Mouse (Mus musculus) hematopoietic stem cell, adult 5-6 weeks (primary cell): ENCODE results near the gene Akr1b10. TPM values are rescaled to one million over a fixed set of nuclear protein-coding genes. Genes with fewer than 3 reads are reported as not detected.
"Not testable (repeated sequence)": the region's sequence is repeated elsewhere in the genome, so short reads cannot be mapped to it uniquely, and the experiment has no call there.

Experiments
- ATAC-seq, 2 experiments: fragments of 125-278 bp in 1 of 2; replicated peaks in 1 of 2; 2 replicates each; pipeline ENCODE4 v1.8.0; 2016 to 2017; ENCODE audit warnings: inconsistent platforms in 2 of 2, mild to moderate bottlenecking in 2 of 2, moderate number of reproducible peaks in 2 of 2, low read depth in 1 of 2, moderate TSS enrichment in 1 of 2; ENCODE audit not compliant: low FRiP score in 2 of 2, poor library complexity in 2 of 2, severe bottlenecking in 2 of 2, insufficient read depth in 1 of 2, low TSS enrichment in 1 of 2
- total RNA-seq: library from RNA; stranded (forward); fragments of 172-1452, 232-1000 nt; gene quantifications from 2 replicates; pipeline ENCODE4 v1.2.3, GENCODE M21; 2017

The Akr1b10 gene
- total RNA-seq = 40.2 and 53.3 TPM in 2 replicates

DNA sequence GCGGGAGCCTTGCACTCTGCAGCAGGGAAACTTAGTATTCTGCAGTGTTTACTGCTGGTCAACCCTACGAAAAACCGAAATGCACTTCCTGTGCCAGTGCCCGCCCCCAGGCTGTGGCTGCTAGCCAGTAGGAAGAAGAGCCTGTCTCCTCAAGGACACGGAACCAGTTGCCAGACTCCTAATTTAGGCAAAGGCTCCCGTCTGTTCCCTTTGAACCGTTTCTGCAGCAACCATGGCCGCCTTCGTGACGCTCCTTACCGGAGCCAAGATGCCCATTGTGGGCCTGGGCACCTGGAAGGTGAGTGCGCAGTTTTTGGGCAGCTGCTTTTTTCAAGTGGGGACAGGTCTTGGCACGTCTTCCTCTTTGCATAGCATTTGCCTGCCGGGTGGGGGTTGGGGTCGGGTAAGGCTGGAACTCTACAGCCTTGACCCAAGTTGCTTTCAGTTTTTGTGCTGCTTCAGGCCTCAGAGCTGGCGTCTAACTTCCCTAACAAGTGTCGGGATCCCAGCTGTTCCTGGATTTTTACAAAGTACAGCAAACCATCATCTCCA is at the start of gene Akr1b10:
Gene Akr1b10 (plus strand): TSS at position 109 of the 552 bp plus-strand sequence.
- ATAC-seq = peak; percentile 88 to 90

DNA sequence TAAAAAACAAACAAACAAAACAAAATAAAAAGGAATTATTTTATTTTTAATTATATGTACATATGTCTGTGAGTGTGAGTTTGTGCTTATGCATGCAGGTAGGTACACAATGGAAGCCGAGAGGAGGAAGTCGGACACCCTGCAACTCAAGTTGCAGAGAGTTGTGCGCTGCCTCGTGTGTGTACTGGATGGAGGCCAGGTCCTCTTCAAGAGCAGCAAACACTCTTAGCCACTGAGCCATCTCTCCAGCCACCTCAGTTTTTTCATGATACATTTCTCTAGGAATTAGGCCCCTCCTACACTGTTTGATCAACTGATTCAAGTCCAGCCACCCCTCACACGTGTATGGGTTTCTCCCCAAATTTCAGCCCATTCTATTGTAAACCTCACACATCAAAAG is 49.3 kb upstream of the Akr1b10 start:
- no peak for ATAC-seq

DNA sequence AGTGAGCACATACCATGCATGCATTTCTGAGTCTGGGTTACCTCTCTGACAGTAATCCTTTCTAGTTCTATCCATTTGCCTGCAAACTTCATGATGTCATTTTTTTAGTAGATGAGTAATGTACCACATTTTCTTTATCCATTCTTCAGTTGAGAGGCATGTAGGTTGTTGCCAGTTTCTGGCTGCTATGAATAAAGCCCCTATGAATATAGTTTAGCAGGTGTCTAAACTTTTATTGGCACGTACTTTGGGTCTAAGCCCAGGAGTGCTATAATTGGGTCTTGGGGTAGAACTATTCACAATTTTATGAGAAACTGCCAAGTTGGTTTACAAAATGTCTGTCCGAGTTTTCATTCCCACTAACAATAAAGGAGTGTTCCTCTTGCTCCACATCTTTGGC is 46.2 kb upstream of the Akr1b10 start:
- no peak for ATAC-seq

DNA sequence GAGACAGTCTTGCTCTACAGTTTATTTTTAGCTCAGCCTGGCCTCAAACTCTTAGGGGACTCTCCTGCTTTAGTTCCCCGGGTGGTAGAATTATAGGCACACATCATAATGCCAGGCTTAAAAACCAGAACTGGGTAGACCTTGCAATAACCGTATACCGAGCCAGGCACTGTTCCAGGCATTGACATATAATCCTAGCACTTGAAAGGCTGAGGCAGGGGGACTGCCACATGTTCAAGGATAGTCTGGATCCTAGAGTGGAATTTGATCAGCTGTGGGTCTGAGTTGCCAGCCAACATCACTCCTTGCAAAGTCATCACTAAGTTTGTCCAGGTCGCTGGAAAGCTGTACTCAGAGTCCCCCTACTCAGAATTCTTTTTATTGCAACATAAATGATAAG is 42.0 kb upstream of the Akr1b10 start:
- ATAC-seq = no peak

DNA sequence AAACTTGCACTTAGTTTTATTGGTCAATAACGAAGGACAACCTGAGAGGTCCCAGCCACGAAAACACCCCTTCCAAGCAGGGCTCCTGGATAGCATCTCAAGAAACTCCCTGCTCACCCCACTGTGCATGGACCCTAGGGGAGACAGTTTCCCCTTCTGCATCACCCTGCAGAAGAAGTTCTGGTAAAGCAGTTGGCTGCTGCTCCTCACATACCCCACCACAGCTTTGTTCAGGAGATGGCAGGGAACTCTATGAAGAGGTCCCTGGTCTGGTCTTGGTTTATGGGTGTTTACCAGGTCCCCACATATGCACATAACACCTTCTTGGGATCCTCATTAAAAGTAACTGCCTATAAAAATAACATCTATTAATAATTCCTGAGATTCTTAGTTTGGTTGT is 41.5 kb upstream of the Akr1b10 start:
- no peak for ATAC-seq

DNA sequence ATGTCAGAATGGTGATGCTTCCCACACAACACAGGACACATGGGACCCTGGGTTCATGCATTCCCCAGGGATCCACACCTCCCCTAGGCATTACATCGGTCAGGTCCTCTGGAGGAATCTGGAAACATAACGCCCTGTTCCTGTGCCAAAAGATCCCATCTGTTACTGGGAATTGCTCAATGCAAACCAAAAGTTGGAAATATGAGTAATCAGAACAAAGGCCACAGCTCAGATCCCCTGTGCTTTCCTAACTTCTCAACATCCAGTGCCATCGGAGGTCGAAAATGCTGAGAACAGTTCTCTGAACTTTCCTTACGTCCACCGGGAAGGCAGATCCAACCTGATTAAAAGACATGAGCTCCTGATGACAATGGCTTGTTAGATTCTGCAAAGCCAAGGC is 40.6 kb upstream of the Akr1b10 start:
- ATAC-seq = no peak

DNA sequence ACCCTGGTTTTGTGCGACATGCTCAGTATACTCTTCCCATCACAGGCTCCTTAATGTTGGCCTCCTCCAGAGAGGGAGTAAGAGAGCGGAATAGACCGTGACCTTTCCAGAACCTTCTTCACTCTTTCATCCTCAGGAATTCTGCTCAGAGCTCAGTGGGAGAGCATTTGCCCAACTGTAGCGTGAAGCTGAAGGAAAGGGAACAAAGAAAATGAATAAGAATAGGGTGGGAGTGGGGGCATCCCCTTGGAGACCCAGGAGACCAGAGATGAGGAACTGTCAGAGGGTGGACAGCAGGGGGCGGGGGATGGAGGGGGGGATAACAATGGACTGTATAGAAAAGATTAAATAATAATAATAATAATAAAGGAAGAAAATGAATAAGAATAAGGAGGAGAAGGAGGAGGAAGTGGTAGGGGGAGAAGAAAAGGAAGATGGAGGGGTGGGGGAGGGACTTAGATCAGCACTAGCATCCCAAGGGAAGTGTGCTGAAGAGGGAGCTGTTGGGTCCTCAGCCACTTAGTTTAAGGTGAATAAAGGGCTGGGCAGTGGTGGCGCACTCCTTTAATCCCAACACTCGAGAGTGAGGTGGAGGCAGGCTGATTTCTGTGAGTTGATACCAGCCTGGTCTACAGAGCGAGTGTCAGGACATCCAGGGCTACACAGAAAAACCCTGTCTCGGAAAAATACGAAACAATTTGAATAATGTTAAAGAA is 39.7 kb upstream of the Akr1b10 start:
- ATAC-seq = no peak

DNA sequence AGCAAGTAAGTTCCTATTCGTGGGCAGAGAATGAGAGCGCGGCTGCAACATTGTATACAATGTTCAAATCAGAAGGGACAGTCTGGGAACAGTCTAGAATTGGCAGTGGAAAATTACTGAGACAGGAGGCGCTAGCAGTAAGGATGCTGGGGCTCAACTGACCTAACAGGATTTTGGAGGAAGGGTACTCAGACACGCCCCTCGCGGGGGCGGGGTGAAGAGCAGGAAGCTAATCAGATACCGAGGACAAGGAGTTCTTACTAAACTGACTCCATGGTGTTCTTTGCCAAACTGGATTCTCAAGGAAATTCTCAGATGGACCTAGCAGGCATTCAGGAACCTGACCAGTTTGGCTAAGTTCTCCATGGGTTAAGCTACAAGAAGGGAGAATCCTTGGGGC is 39.1 kb upstream of the Akr1b10 start:
- no peak for ATAC-seq

DNA sequence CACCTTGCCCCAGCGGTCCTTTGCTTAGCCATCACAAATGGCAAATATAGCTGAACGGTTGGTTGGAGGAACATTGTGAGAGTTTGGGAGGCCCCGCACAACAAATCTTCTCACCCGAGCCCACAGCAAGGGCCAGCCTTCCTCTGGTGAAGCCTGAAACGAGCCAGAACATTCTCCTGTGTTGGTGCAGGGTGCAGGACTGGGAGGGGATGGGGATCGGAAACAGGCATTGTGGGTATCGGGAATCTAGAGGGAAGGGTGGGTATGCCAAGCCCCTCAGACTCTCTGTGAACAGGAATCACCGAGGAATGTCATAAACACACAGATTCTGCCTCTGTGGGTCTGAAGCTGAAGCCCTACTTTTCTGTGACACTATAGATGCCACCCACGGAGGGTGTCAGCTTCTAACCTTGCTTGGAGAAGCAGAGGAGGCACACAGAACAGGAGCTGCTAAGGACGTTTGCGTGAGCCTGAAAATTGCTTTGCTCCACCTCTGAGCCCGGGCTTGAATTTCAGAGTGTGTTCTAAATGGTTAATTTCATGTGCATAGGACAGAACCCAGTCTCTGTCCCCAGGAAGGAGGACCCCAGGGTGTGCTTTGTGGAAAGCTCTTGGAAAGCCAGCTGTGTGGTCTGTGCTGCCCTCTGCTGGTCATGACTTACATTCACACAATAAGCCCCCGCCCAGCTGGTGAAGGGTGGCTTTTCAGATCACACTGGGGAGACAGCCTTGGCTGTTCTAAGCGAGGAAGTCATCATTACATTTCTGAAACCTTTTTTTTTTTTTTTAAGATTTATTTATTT is 37.7 kb upstream of the Akr1b10 start:
- ATAC-seq = peak; percentile 74 to 92

DNA sequence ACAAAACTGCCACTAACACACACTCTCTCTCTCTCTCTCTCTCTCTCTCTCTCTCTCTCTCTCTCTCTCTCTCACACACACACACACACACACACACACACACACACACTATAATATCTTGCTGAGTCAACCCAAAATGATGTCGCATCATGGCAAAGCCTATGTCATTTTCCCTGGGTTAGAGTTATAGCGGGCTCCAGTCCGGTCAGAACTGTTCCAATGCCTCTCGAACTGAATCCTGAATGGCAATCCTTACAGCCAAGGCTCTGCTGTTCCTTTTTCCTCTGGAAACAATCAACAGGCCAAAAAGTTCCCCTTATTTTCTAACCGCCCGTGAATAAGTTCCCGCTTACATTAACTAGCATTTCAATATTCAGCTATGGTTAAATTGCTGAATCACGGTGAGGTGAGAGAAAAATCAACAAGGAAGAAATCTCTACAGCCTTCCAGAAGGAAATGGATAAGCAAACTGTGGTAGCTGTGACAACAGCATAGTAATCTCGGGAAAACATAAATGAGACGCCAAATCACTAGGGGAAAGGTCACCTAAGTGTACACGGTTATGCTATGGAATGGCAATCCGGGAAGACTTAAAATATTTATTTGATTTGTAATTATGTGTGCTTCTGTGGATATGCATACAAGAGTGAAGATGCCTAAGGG is 33.9 kb upstream of the Akr1b10 start:
- no peak for ATAC-seq

DNA sequence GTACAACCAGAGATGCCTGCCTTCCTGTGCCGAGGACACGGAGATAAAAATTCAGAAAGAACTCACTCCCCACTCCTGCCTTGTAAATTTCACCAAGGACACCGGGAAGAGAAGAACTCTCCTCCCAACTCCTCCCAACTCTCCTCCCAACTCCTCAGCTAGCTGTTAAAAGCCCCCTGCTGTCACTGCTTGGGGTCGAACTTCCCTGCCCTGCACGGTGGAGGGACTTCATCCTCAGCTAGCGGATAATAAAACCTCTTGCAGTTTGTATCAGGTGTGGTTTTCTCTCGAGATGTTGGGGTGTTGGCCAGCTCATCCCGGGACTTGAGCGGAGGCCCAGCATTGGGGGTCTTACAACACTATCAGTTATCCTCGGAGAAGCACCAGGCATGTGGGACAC is 32.5 kb upstream of the Akr1b10 start:
- ATAC-seq = not testable (repeated sequence)

DNA sequence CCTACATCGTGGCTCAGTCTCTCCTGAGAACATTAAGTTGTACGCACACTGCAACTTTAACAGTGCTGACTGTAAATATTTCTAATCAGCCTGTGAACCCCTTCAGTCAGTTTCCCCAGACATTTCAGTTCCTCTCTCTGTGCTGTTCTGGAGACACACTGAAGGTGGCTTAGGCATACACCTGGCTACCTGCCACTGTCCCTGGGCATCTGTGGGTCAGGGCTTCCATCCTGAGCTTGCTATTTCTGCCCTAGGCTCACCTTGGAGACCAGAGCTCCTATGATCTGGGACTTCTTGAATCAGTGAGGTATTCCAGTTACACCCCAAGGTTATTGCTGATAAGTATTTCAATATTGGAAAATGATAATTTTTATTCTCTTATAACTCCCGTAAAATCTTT is 31.6 kb upstream of the Akr1b10 start:
- ATAC-seq = no peak

DNA sequence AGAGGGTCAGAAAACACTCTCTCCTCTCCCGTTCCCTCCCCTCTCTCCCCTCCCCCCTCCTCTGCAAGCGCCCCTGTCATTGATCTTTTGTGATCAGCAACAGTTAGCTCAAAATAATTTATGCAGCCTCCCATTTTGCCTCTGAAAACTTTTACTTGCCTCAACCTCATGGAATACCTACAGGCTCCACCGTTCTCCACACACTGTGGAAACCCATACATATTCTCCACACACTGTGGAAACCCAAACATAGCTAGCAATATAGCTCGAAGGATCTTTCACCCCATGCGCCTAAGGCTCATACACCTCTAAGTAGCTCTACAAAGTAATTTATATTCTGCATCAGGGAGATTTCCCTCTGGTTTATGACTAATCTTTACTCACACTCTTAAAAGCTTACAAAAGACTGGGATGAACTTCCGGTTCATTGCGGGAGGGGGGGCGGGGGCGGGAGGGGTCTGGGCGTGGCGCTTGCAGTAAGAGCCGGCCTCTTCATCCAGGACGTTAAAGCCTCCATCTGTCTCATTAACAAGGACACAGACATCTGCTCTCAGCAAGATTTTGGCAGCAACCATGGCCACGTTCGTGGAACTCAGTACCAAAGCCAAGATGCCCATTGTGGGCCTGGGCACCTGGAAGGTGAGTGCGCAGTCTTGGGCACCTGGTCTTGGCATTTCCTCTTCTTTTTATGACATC is 30.2 kb upstream of the Akr1b10 start, which contains the start of gene Akr1b8:
Gene Akr1b8 (plus strand): TSS at position 462 of the 696 bp plus-strand sequence.
- ATAC-seq = no peak

DNA sequence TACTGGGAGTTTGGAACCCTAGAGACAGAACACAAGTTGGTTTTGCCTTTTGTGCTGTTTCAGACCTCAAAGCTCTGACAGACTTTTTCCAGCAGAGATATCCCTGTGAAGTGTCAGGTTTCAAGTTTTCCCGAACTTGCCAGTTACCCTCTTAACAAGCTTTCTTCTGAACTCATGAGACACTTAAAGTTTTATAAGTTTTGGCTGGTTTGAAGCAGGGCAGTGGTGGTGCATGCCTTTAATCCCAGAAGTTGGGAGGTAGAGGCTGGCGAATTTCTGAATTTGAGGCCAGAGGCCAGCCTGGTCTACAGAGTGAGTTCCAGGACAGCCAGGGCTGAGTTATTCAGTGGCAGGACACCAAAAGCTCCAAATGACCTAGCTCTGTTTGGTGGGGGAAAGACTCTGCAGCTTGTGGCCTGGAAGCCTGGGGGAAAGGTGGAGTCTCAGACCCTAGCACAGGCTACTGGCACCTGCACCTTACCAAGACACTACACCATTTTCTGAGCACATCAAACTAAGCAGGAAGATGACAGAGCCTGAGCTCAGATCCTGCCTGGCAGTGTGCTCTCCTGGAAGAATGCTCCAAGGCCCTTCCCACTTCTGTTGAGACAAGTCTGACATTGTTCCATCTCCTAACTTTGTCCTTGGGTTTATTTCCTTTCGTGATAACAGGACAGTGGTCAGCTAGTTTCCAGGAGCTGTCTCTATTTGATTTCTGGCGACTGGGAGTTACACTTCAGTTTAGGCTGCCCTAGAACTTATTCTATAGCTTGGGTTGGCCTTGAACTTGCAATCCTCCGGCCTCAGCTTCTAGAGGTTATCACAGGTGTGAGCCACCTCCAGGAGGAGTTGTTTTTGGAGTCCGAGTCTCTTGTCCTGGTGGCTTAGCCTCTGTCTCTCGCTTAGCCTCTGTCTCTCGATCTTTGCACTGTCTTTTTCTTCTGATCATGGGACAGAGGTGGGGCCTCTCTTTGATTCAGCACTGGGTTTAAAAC is 29.4 kb upstream of the Akr1b10 start:
- ATAC-seq = no peak

DNA sequence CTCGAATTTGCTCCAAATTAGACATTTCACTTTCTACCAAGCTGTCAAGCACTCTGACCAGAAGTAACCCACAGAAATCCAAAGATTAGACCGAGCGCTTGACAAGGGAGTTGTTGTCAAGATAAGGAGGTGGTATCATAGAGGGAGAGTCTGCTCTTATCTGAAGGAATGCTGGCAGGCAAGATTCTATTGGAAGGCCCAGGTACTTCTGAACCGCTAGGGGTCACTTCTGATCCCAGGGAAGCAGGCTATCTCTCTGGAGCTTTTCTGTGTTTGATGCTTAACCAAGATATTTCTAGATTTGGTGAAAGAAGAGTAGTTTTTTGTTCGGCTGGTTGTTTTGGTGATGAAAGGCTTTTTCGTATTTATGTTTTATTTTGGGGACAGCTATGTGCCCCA is 28.7 kb upstream of the Akr1b10 start:
- no peak for ATAC-seq

DNA sequence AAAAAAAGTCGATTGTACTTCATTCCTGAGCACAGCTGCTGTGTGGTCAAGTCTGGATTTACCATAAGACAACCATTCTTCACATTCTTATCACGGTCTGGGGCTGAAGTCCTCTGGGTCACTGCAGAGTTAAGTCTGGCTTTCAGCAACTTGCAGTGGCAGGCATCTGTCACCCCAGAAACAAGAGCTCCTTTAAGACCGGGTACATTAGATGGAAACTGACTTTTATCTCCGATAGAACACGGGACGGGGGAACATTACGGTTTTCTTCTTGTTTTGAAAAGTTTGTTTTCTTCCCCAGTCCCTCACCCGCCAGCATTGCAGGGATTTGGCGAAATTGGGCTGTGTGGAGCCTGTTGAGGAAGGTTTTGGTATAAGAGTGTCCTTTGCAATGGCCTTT is 28.2 kb upstream of the Akr1b10 start:
- no peak for ATAC-seq
